Mouse (Mus musculus) kidney, adult 2 months (tissue): ENCODE measurements around the gene Qrich2.

Source experiments
- CTCF ChIP-seq: fragments of 200-500 bp; conservative IDR thresholded peaks from 2 replicates; pipeline ENCODE4 v1.5.1; 2011; ENCODE audit warnings: low read depth, mild to moderate bottlenecking, control low read depth, low read length, moderate library complexity, mixed read lengths; ENCODE audit not compliant: insufficient read depth, insufficient read length
- POLR2A ChIP-seq: fragments of 200-500 bp; IDR thresholded peaks from one replicate; pipeline ENCODE4 v1.6.1; 2011; ENCODE audit warnings: low read depth, low read length, control low read depth

DNA sequence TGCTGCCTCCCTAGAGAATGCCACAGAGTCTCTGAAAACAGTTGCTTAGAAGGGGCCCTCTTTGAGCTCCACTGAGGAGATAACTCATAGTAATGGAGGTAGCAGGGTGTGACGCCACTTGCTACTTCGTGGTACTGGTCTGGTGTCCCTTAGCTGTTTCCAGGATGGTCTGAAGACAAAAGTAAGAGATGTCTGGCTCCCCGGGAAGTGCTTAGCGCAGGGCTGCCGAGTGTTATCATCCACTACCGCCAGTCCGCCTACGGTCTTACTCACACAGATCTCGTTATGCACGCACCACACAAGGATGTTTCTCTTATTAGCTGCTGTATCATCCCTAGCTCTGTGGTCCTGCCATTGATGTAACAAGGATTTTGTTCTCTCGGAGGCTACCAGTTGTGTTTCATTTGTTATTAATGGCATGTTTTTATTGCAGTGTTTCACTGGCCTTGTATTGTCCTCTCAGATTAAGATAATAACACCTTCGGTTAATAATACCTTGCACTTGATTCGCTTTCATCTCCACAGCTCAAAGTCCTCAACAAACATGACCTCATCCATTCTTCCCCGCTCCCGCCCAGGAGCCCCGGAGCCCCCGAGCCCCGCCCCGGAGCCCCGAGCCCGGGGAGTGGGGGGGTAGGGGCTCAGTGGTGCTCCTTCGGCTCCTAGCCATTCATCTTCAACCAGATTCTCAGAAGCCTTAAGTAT is 35.2 kb downstream of the Qrich2 start:
- no peak for TF ChIP-seq CTCF
- no peak for TF ChIP-seq POLR2A
